Mouse (Mus musculus) thymus, postnatal 25 days (tissue): Measurements from ENCODE around the gene Diaph3.
"Not testable (repeated sequence)": the region's sequence is repeated elsewhere in the genome, so short reads cannot be mapped to it uniquely, and the experiment has no call there.

Experiments
- DNase-seq: peaks from one replicate; pipeline ENCODE4 v3.0.0; 2022

Gene Diaph3

GRCm38 (mm10) chr14:87140963-87141486 is at the start of gene Diaph3:
Gene Diaph3 (minus strand): TSS chr14:87141235.
- peak; percentile 95 for DNase-seq

- no peak for DNase-seq
These were observed 49.6 kb upstream of the Diaph3 start for GRCm38 (mm10) chr14:87190685-87191084.

DNA sequence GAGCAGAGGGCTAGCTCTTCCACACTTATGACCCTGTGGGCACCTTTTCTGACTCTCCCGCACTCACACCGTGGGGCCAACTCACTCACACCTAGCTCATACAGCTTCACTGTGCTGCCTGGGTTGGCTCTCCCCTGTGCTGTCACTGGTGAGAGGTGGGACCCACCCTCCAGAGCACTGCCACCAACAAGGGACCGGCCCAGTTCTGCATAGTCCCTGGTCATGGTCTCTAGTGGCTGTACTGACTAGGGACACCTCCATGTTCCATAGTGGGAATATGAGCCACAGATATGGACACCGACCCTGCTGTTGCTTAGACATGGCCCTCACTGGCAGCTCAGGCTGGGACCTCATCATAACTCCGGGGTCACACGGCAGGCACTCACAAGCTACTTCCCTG is 30.5 kb upstream of the Diaph3 start:
- DNase-seq: no peak

- no peak for DNase-seq
These were observed 28.1 kb upstream of the Diaph3 start for GRCm38 (mm10) chr14:87169151-87169550.

GRCm38 (mm10) chr14:87155621-87156238 is 14.7 kb upstream of the Diaph3 start:
- no peak for DNase-seq

DNA sequence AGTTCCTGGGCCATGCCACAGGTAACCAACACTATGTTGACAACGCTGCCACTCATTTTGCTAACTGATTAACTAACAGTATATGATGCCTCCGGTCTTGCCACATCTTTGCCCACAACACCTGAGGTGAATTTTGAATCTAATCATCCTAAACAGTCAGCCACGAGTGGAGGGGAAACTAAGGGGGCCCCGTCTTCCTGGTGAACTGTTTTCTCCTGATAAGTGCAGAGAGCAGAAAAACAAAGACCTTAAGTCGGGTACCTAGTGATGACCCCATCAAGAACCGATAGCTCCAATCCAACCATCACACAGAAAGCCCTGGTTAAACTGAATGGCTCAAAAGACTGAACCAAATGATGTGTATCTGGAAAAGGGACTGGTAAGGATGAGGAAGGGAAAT is 8.6 kb upstream of the Diaph3 start:
- no peak for DNase-seq

- no peak for DNase-seq
These were observed 5.7 kb upstream of the Diaph3 start for GRCm38 (mm10) chr14:87146704-87147103.

GRCm38 (mm10) chr14:87145351-87145750 is 4.3 kb upstream of the Diaph3 start:
- no peak for DNase-seq

GRCm38 (mm10) chr14:87141777-87142176 is 742 bp upstream of the Diaph3 start:
- no peak for DNase-seq

DNA sequence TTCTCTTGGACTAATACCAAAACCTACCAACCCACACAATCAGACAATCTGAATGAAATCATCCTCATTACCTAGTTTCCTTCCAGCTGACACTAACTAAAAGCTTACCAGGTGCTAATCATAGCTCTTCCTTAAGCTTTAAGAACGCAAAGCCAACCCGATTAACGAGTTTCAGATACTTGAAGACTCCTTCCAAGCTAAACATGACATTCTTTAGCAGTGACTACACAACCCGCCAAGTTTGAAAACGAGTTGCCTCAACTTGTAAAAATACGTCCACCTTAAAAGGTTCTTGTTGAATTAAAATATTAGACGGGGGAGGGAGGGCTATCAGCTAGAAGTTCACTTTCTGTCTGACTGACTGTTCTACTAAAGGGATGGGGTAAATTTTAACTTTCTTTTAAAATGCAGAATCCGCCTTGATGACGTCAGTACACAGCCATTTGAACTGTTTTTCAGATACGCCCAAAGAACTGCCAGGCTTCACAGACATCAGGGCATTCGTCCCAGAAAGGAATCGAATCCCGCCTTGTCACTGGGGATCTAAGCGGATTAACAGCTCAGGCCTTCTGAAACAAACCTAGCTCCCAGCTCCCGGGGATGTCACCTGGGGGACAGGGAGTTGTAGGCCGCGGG is 590 bp downstream of the Diaph3 start:
- no peak for DNase-seq

DNA sequence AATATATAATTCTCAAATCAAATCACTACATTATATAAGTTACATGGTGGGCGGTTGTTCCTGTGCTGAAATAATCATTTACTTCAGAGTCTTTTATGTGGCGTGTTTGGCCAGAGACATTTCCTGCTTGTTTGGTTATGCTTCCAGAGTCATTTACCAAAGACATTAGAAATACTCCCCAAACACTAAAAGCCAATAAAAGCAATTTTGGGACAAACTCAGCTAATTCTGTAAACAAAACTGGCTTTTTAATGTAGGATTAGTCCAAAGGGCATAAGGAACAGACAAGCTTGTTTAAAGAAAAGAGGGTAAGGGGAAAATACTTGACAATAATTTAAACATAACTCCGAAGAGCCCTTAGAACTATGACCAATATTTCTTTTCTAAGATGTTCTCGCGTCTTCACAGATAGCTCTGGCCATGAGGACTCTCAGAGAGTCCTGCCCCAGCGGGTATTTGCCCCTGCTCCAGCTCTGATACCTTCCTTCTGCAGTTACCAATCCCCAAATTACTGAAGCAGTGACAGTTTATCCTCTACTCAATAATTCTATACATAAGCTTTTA is 14.9 kb downstream of the Diaph3 start:
- DNase-seq: no peak

GRCm38 (mm10) chr14:87125492-87125891 is 15.5 kb downstream of the Diaph3 start:
- no peak for DNase-seq

GRCm38 (mm10) chr14:87123091-87123490 is 17.9 kb downstream of the Diaph3 start:
- DNase-seq: no peak

DNA sequence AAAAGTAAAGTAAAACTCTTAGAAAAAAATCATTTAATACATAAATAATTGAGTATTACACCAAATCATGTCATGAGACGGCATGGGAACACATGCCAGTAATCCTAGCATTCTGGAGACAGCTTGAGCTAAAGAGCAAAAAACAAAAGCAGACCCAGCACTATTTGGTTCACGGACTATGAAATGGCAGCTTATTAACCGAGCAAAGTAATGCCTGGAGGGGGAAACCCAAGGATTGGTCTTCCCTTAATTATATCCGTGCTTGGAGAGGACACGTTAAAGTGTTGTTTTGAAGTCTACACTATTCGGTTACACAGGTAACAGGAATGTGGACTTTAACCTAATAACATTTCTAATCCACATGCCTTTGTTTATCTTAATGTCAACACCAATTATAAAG is 19.2 kb downstream of the Diaph3 start:
- no peak for DNase-seq

- no peak for DNase-seq
These were observed 30.4 kb downstream of the Diaph3 start for GRCm38 (mm10) chr14:87110634-87111033.

GRCm38 (mm10) chr14:87099380-87100088 is 41.5 kb downstream of the Diaph3 start:
- no peak for DNase-seq

- no peak for DNase-seq
These were observed 42.9 kb downstream of the Diaph3 start for GRCm38 (mm10) chr14:87098093-87098492.

- DNase-seq: no peak
These were observed 49.5 kb downstream of the Diaph3 start for GRCm38 (mm10) chr14:87091522-87091921.

- no peak for DNase-seq
These were observed 49.9 kb downstream of the Diaph3 start for GRCm38 (mm10) chr14:87091108-87091507.

GRCm38 (mm10) chr14:87088928-87089327 is 52.1 kb downstream of the Diaph3 start:
- no peak for DNase-seq

DNA sequence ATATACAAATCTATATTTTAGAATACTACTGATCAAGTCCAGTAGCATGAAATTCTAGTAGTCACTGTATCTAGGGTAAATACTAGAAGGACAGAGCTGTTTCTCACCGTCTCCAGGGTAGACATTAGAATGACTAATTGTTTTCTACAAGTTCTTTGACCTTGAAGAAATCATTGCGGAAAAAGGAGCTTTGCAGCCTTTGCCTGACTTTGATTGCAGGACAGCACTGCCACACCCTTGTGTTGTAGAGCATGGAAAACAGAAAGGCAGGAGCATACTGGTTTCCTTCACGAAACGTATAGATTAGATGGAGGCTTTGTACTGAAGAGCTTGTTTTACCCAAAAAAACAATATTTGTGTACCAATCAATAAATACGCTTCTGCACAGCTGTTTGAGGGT is 52.6 kb downstream of the Diaph3 start:
- no peak for DNase-seq

DNA sequence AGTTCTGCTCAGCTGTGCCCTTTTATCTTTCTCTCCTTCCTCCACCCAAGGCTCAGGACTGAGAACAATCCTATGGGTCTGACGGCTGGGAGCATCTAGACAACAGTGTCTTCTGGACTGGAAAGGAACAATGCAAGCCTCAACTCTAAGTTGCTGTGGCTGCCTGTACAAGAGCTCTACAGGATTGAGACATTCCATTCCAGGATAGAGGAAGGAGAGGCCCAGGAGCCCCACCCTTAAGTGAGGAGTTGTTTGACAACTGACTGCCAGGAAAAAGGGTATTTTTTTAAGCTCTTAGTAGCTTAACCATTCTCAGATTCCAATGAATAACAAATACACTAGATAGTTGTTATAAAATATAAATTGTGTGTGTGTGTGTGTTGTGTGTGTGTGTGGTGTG is 53.0 kb downstream of the Diaph3 start:
- DNase-seq: no peak

- not testable (repeated sequence) for DNase-seq
These were observed 56.1 kb downstream of the Diaph3 start for GRCm38 (mm10) chr14:87084906-87085305.

DNA sequence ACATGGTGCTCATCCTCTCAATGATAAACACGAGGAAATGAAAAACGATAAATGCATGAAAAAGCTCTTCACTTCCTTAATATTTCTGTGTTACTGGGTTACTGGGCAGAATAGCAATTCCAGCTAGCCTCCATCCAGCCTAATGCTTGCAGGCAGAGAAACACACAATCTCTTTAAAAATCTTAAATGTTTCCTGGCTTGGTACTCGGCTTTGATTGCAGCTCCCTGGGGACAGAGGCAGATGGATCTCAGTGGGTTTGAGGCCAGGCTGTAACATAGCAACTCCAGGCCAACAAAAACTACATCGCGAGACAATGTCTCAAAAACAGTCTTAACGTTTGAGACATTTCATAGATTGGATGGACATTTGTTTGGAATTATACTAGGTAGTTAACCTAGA is 57.1 kb downstream of the Diaph3 start:
- no peak for DNase-seq
